Mouse (Mus musculus): Measurements from ENCODE around the gene Syn3. TPM values are rescaled to one million over a fixed set of nuclear protein-coding genes. Genes with fewer than 3 reads are reported as not detected.

Gene Syn3
- total RNA-seq, 1 experiment: 1.5 TPM

- in situ Hi-C loops (cut with MboI; ENCODE audit: low sequenced_read_pairs in 2 of 2, unreplicated experiment in 2 of 2): no loop called here
- DNase-seq (ENCODE audit: low read depth, low spot score): peak; percentile 58
- peaks cover 0 to 3% of the 10 kb centered on the region in 2 experiments; a peak in 1 of 4 replicates for H3K4me1 ChIP-seq (ENCODE audit: control insufficient read depth in 2 of 2, insufficient read depth in 2 of 2, low read length in 2 of 2, poor library complexity in 1 of 2)
- H3K27ac ChIP-seq (ENCODE audit: insufficient read depth, low read depth, low read length, poor library complexity, severe bottlenecking): no peak overlapping the region
- H3K9ac ChIP-seq (ENCODE audit: insufficient read depth, low read depth, low read length, poor library complexity, severe bottlenecking): no peak overlapping the region
- H3K36me3 ChIP-seq (ENCODE audit: control insufficient read depth, insufficient read depth, low read length, poor library complexity, severe bottlenecking): no peaks in the 10 kb centered on the region
- no peak overlapping the region for H3K4me3 ChIP-seq (ENCODE audit: insufficient read depth in 1 of 2, low read depth in 1 of 2, low read length in 2 of 2, poor library complexity in 1 of 2, severe bottlenecking in 1 of 2)
- H3K9me3 ChIP-seq (ENCODE audit: control insufficient read depth, insufficient read depth, low read depth, low read length): no peaks in the 10 kb centered on the region
- TF ChIP-seq ZNF384 (IDR thresholded peaks at IDR 0.05; ENCODE audit: low read depth, low read length) (no peak), CHD2 (IDR thresholded peaks at IDR 0.05; ENCODE audit: low read depth, low read length) (no peak), MAFK (IDR thresholded peaks at IDR 0.05; ENCODE audit: insufficient read depth, low read depth, low read length) (no peak), HCFC1 (IDR thresholded peaks at IDR 0.05; ENCODE audit: borderline replicate concordance, insufficient read depth, low read length) (no peak), ZC3H11A (IDR thresholded peaks at IDR 0.05; ENCODE audit: borderline replicate concordance, low read depth, low read length) (peak; percentile 85)
These were observed 46.2 kb downstream of the Syn3 start for GRCm38 (mm10) chr10:86452326-86452995.

GRCm38 (mm10) chr10:86451294-86451693 lies 47.4 kb downstream of the Syn3 start:
- Histone ChIP-seq H3K4me1 (ENCODE audit: control insufficient read depth in 2 of 2, insufficient read depth in 2 of 2, low read length in 2 of 2, poor library complexity in 1 of 2) (peaks cover 0 to 3% of the 10 kb centered on the region in 2 experiments; a peak in 1 of 4 replicates), H3K9me3 (ENCODE audit: control insufficient read depth, insufficient read depth, low read depth, low read length) (no peaks in the 10 kb centered on the region), H3K36me3 (ENCODE audit: control insufficient read depth, insufficient read depth, low read length, poor library complexity, severe bottlenecking) (no peaks in the 10 kb centered on the region), H3K27ac (ENCODE audit: insufficient read depth, low read depth, low read length, poor library complexity, severe bottlenecking) (no peak overlapping the region), H3K4me3 (ENCODE audit: insufficient read depth in 1 of 2, low read depth in 1 of 2, low read length in 2 of 2, poor library complexity in 1 of 2, severe bottlenecking in 1 of 2) (no peak overlapping the region), H3K9ac (ENCODE audit: insufficient read depth, low read depth, low read length, poor library complexity, severe bottlenecking) (no peak overlapping the region)
- in situ Hi-C loops (cut with MboI; ENCODE audit: low sequenced_read_pairs in 2 of 2, unreplicated experiment in 2 of 2): no loop called here
- TF ChIP-seq ZC3H11A (IDR thresholded peaks at IDR 0.05; ENCODE audit: borderline replicate concordance, low read depth, low read length) (no peak), ZNF384 (IDR thresholded peaks at IDR 0.05; ENCODE audit: low read depth, low read length) (no peak), HCFC1 (IDR thresholded peaks at IDR 0.05; ENCODE audit: borderline replicate concordance, insufficient read depth, low read length) (no peak), MAFK (IDR thresholded peaks at IDR 0.05; ENCODE audit: insufficient read depth, low read depth, low read length) (no peak), CHD2 (IDR thresholded peaks at IDR 0.05; ENCODE audit: low read depth, low read length) (no peak)
- DNase-seq (ENCODE audit: low read depth, low spot score): no peak

GRCm38 (mm10) chr10:86446649-86447048 lies 52.0 kb downstream of the Syn3 start:
- Histone ChIP-seq H3K36me3 (ENCODE audit: control insufficient read depth, insufficient read depth, low read length, poor library complexity, severe bottlenecking) (no peaks in the 10 kb centered on the region), H3K9me3 (ENCODE audit: control insufficient read depth, insufficient read depth, low read depth, low read length) (no peaks in the 10 kb centered on the region), H3K4me3 (ENCODE audit: insufficient read depth in 1 of 2, low read depth in 1 of 2, low read length in 2 of 2, poor library complexity in 1 of 2, severe bottlenecking in 1 of 2) (no peak overlapping the region), H3K27ac (ENCODE audit: insufficient read depth, low read depth, low read length, poor library complexity, severe bottlenecking) (no peak overlapping the region), H3K9ac (ENCODE audit: insufficient read depth, low read depth, low read length, poor library complexity, severe bottlenecking) (no peak overlapping the region), H3K4me1 (ENCODE audit: control insufficient read depth in 2 of 2, insufficient read depth in 2 of 2, low read length in 2 of 2, poor library complexity in 1 of 2) (peaks cover 0 to 3% of the 10 kb centered on the region in 2 experiments; a peak in 1 of 4 replicates)
- TF ChIP-seq CHD2 (IDR thresholded peaks at IDR 0.05; ENCODE audit: low read depth, low read length) (no peak), HCFC1 (IDR thresholded peaks at IDR 0.05; ENCODE audit: borderline replicate concordance, insufficient read depth, low read length) (no peak), MAFK (IDR thresholded peaks at IDR 0.05; ENCODE audit: insufficient read depth, low read depth, low read length) (no peak), ZC3H11A (IDR thresholded peaks at IDR 0.05; ENCODE audit: borderline replicate concordance, low read depth, low read length) (no peak), ZNF384 (IDR thresholded peaks at IDR 0.05; ENCODE audit: low read depth, low read length) (no peak)
- in situ Hi-C loops (cut with MboI; ENCODE audit: low sequenced_read_pairs in 2 of 2, unreplicated experiment in 2 of 2): no loop called here
- no peak for DNase-seq (ENCODE audit: low read depth, low spot score)

- Histone ChIP-seq H3K9me3 (ENCODE audit: control insufficient read depth, insufficient read depth, low read depth, low read length) (no peaks in the 10 kb centered on the region), H3K27ac (ENCODE audit: insufficient read depth, low read depth, low read length, poor library complexity, severe bottlenecking) (no peak overlapping the region), H3K4me1 (ENCODE audit: control insufficient read depth in 2 of 2, insufficient read depth in 2 of 2, low read length in 2 of 2, poor library complexity in 1 of 2) (peaks cover 0 to 4% of the 10 kb centered on the region in 2 experiments; a peak in 1 of 4 replicates), H3K36me3 (ENCODE audit: control insufficient read depth, insufficient read depth, low read length, poor library complexity, severe bottlenecking) (no peaks in the 10 kb centered on the region), H3K9ac (ENCODE audit: insufficient read depth, low read depth, low read length, poor library complexity, severe bottlenecking) (no peak overlapping the region), H3K4me3 (ENCODE audit: insufficient read depth in 1 of 2, low read depth in 1 of 2, low read length in 2 of 2, poor library complexity in 1 of 2, severe bottlenecking in 1 of 2) (no peak overlapping the region)
- TF ChIP-seq MAFK (IDR thresholded peaks at IDR 0.05; ENCODE audit: insufficient read depth, low read depth, low read length) (no peak), CHD2 (IDR thresholded peaks at IDR 0.05; ENCODE audit: low read depth, low read length) (no peak), ZNF384 (IDR thresholded peaks at IDR 0.05; ENCODE audit: low read depth, low read length) (no peak), HCFC1 (IDR thresholded peaks at IDR 0.05; ENCODE audit: borderline replicate concordance, insufficient read depth, low read length) (no peak), ZC3H11A (IDR thresholded peaks at IDR 0.05; ENCODE audit: borderline replicate concordance, low read depth, low read length) (no peak)
- in situ Hi-C loops (cut with MboI; ENCODE audit: low sequenced_read_pairs in 2 of 2, unreplicated experiment in 2 of 2): no loop called here
- DNase-seq (ENCODE audit: low read depth, low spot score): no peak
These were observed 53.5 kb downstream of the Syn3 start for GRCm38 (mm10) chr10:86445207-86445606.
